Mouse (Mus musculus) neural tube, embryonic 12.5 days (tissue): Measurements from ENCODE around the gene Flnb. TPM values are rescaled to one million over a fixed set of nuclear protein-coding genes. Genes with fewer than 3 reads are reported as not detected.

ENCODE experiments used
- ATAC-seq: fragments of 200-750 bp; cut with Nextera tagmentation; 2 replicates; pipeline ENCODE4 v1.8.0; 2017; ENCODE audit warnings: low read depth, mild to moderate bottlenecking, moderate TSS enrichment, moderate library complexity; ENCODE audit not compliant: low FRiP score
- H3K27ac ChIP-seq: fragments of 300-500 bp; sonication (generic); 2 replicates; pipeline ENCODE4 v1.5.1; 2016
- H3K27me3 ChIP-seq: fragments of 300-500 bp; sonication (generic); replicated peaks from 2 replicates; pipeline ENCODE4 v1.6.1; 2016; ENCODE audit warnings: mild to moderate bottlenecking
- H3K36me3 ChIP-seq: fragments of 300-500 bp; sonication (generic); 2 replicates; pipeline ENCODE4 v1.6.1; 2016; ENCODE audit warnings: mild to moderate bottlenecking
- H3K4me1 ChIP-seq: fragments of 300-500 bp; sonication (generic); 2 replicates; pipeline ENCODE4 v1.6.1; 2016
- H3K4me2 ChIP-seq: fragments of 300-500 bp; sonication (generic); replicated peaks from 2 replicates; pipeline ENCODE4 v1.6.1; 2016; ENCODE audit warnings: mild to moderate bottlenecking
- H3K4me3 ChIP-seq: fragments of 300-500 bp; sonication (generic); 2 replicates; pipeline ENCODE4 v1.5.1; 2016
- H3K9ac ChIP-seq: fragments of 300-500 bp; sonication (generic); 2 replicates; pipeline ENCODE4 v1.6.1; 2016; ENCODE audit warnings: mild to moderate bottlenecking
- H3K9me3 ChIP-seq: fragments of 300-500 bp; sonication (generic); 2 replicates; pipeline ENCODE4 v1.6.1; 2016; ENCODE audit warnings: mild to moderate bottlenecking
- WGBS: fragments of 180-500 bp; shearing (Covaris S2); methylation state at CpG from one replicate; pipeline ENCODE4 v1.1.7; 2016; 5-methylcytosine and 5-hydroxymethylcytosine counted together
- polyA plus RNA-seq: library from polyadenylated mRNA; unstranded; fragments of >200 nt; fragmentation: Nextera tagmentation; extraction: Ambion mirVana; gene quantifications from 2 replicates; pipeline ENCODE4 v1.2.1, GENCODE M21; 2016

The Flnb gene
- polyA plus RNA-seq, 1 experiment from 2014 or later: 16.8 TPM

DNA sequence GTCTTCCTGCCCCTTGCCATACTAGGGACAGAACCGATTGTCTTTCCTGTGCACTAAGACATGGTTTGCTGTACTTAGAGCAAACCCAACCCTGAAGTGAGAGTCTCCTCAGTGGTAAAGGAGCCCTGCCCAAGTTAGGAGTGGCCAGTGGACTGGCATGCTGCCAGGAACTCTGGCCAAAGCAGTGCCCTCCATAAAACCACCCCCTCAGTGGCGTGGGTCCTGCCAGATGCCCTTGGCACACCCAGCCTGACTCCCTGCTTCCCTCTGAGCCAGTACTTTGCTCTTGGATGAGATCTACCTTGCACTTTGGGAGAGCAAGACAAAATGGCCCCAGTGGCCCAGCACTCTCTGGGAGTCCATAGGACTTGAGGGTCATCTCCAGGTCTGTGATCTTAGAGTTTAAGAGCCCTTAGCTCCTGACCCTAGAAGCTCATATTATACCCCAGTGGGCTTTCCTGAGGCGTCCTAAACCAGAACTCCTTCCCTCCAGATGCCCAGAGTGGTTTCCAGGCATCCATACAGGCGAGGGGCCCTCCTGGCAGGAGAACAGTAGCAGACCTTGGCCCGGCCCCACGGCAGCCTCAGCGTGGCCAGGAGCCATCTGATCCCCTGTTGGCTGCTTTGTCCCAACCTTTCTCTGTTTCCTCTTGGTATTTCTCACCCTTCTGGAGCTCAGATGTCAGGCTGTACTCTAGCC lies 125.5 kb downstream of the Flnb start:
- ATAC-seq: no peak
- 92% methylated on average over 7 of the region's 7 CpGs for WGBS

DNA sequence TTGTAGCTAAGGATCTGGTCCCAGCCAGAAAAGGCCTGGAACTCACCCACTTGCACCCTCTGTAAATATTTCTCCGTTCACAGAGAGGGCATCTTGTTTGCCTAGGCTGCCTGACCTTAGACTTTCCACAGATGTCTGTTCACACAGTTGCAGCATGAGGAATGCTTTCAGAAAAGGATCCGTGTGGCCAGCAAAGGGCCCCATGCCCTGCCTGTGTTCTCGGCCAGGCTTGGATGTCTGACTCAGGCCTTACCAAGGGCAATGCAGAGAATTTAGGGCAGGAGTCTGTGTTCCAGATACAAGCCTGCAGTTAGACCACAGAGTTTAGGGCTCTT lies 126.0 kb downstream of the Flnb start:
- H3K27ac ChIP-seq: no peak overlapping the region
- H3K27me3 ChIP-seq: no peaks in the 10 kb centered on the region
- no peak overlapping the region for H3K4me2 ChIP-seq
- no peaks in the 10 kb centered on the region for H3K4me1 ChIP-seq
- H3K36me3 ChIP-seq: peaks cover 55% of the 10 kb centered on the region
- no peak for ATAC-seq
- no peaks in the 10 kb centered on the region for H3K9me3 ChIP-seq
- 87% methylated on average over 3 of the region's 3 CpGs for WGBS
- no peak overlapping the region for H3K4me3 ChIP-seq
- no peak overlapping the region for H3K9ac ChIP-seq

More for the DNA sequence above, 125.5 kb downstream of the Flnb start:
- no peak overlapping the region for H3K27ac ChIP-seq
- no peaks in the 10 kb centered on the region for H3K27me3 ChIP-seq
- no peaks in the 10 kb centered on the region for H3K9me3 ChIP-seq
- no peak overlapping the region for H3K9ac ChIP-seq
- no peaks in the 10 kb centered on the region for H3K4me1 ChIP-seq
- no peak overlapping the region for H3K4me2 ChIP-seq
- no peak overlapping the region for H3K4me3 ChIP-seq
- H3K36me3 ChIP-seq: peaks cover 53% of the 10 kb centered on the region

DNA sequence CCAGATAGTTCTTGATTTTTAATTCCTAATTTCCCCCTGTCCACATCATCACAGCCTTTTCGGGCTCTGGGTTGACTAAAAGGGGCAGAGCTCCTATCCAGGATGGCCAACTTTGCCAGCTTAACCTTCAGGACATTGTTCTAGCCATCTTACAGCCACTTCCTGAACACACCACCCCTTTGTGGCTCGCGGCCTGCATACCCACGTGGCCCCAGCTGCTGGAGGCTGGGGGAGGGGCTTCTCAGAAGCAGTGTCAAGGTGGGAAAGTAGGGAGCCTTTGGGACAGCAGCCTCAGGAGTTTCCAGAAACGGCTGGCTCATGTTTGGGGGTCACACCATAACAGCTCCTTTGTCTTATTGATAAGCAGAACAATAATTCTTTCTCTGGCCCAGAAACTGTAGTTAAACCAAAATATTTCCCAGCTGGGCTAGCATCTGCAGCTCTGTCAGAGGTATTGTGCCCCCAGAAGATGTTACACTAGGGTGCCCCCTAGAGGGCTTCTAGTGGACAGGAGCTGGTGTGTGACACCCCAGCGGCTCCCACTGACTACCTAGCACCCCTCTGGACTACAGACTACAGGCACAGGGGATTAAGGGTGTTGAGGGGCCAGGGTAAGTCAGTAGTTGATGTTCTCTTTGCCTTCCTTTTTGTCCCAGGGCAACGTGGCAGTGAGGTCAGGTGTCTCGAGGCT lies 126.7 kb downstream of the Flnb start:
- no peak overlapping the region for H3K9ac ChIP-seq
- peak; percentile 62; the same call in 1 of the 2 replicates for ATAC-seq
- H3K27ac ChIP-seq: no peak overlapping the region
- WGBS: 59% methylated on average over 8 of the region's 8 CpGs
- no peaks in the 10 kb centered on the region for H3K9me3 ChIP-seq
- H3K27me3 ChIP-seq: no peaks in the 10 kb centered on the region
- no peak overlapping the region for H3K4me2 ChIP-seq
- H3K36me3 ChIP-seq: peaks cover 57% of the 10 kb centered on the region
- H3K4me3 ChIP-seq: no peak overlapping the region
- no peaks in the 10 kb centered on the region for H3K4me1 ChIP-seq

DNA sequence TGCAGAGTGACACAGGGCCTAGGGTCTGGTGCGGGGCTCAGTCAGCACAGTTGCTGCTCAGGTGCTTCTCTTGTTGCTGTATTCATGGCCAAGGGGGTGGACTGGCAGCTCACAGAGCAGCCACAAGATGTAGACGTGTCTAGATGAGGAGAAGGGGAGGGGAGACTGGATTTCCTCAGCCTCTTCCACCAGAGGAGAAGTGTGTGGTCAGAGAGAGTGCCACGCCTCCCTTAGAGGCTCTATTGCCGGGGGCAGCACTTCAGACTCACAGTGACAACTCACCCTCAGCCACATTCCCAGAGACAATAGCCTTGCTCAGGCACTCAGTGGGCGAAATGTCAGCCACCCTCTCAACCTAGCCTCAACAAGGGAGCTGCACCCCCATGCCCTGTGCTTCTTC lies 127.5 kb downstream of the Flnb start:
- Histone ChIP-seq H3K4me1 (no peaks in the 10 kb centered on the region), H3K36me3 (peaks cover 57% of the 10 kb centered on the region), H3K27me3 (no peaks in the 10 kb centered on the region), H3K9ac (no peak overlapping the region), H3K4me3 (no peak overlapping the region), H3K27ac (no peak overlapping the region), H3K9me3 (no peaks in the 10 kb centered on the region), H3K4me2 (no peak overlapping the region)
- ATAC-seq: 0 out of 2 replicates have a peak, but pooled peaks have one; percentile 2
- WGBS: 75% methylated on average over 5 of the region's 5 CpGs

DNA sequence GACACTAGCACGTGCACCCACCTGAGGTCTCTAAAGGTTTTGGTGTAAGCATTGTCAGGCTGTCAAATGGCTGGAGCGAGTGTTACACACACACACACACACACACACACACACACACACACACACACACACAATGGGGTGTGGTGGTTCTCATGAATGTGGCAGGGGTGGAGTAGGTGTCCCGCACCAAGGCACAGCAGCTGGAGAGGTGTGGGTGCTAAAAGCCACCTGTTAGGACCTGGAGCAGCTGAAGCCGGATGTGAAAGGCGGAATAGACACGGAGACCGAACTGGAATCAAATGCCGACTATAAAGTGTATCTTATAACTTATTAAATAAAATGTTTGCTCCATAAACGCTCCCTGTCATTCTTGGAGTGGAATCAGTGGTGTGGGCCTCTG lies 133.5 kb downstream of the Flnb start:
- Histone ChIP-seq H3K27me3 (no peaks in the 10 kb centered on the region), H3K9ac (no peak overlapping the region), H3K4me1 (peaks cover 7% of the 10 kb centered on the region; the same call in 1 of the 2 replicates), H3K36me3 (peaks cover 36% of the 10 kb centered on the region), H3K27ac (no peak overlapping the region), H3K9me3 (no peaks in the 10 kb centered on the region), H3K4me3 (no peak overlapping the region), H3K4me2 (no peak overlapping the region)
- WGBS: 95% methylated on average over 9 of the region's 9 CpGs
- ATAC-seq: no peak

DNA sequence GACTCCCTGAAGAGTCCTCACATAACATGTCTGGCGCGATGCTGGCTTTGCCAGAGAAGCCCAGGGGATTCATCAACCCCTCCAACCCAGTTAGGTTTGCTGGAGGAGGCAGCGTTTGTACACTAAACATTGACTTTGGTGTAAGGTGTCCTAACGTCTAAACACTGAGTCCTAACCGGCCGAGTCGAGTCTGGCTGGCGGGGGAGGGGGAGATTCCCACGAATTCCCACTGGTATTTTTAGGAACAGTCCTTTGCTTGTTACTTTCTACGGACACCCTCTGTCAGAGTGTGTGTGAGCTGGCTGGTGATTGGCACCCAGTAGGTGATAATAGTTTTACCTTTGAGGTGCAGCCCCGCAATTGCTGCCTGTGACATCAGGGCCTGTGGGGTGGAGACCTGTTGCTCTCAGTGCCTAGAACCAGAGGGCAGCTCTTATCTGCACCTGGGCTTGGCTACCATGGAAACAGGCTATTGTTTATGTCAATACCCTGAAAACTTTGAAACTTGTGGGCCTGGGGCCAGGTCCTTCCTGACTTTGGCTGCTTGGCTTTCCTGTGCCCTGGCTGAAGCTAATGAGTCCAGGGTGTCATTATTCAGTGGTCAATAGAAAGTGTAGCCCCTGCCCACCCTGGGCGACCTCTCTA lies 135.0 kb downstream of the Flnb start:
- WGBS: 33% methylated on average over 12 of the region's 12 CpGs
- no peak overlapping the region for H3K9ac ChIP-seq
- no peaks in the 10 kb centered on the region for H3K27me3 ChIP-seq
- H3K4me1 ChIP-seq: peaks cover 7% of the 10 kb centered on the region; the same call in 1 of the 2 replicates
- H3K4me2 ChIP-seq: no peak overlapping the region
- no peak overlapping the region for H3K27ac ChIP-seq
- H3K36me3 ChIP-seq: peaks cover 36% of the 10 kb centered on the region
- no peak for ATAC-seq
- H3K9me3 ChIP-seq: no peaks in the 10 kb centered on the region
- no peak overlapping the region for H3K4me3 ChIP-seq

DNA sequence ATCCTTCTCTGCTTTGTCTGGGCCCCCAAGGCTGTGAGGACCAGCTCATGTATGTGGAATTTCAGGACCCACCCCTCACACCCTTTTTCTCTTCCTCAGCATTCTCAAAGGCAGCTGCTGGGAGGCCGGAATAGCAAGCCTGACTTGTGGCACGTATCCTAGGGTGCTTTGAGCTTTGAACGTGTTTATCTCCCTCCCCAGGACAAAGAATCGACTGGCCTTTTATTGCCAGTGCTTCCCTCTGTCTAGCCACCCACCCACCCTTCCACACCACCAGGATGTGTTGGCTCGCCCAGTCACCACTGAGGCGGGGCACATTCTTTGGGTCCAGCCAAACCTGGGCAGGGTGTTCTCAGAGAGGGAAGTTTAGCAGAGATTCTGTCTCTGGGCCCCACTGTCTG lies 136.3 kb downstream of the Flnb start:
- Histone ChIP-seq H3K9me3 (no peaks in the 10 kb centered on the region), H3K36me3 (peaks cover 23% of the 10 kb centered on the region), H3K4me3 (no peak overlapping the region), H3K4me1 (peaks cover 7% of the 10 kb centered on the region; the same call in 1 of the 2 replicates), H3K9ac (no peak overlapping the region), H3K4me2 (no peak overlapping the region), H3K27me3 (no peaks in the 10 kb centered on the region), H3K27ac (no peak overlapping the region)
- ATAC-seq: no peak
- WGBS: 21% methylated on average over 6 of the region's 6 CpGs

DNA sequence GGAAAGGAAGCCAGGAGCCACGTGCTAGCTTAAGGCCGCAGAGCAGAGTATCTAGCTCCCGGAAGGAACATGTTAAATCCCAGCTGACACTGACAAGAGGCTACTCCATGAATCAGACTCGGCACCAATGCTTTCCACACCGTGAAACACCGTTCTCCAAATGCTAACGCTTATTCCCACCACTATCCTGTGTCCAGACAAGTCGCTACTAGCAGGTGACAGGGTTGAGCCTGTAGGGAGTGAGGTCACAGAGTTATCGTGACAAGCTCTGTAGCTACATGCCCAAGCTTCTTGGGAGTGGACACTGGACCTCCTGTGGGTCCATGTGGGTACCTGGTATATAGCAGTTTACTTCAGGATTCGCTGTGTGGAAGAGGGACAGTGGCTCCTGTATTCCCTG lies 138.7 kb downstream of the Flnb start:
- Histone ChIP-seq H3K36me3 (peaks cover 3% of the 10 kb centered on the region; the same call in 1 of the 2 replicates), H3K4me2 (no peak overlapping the region), H3K27ac (no peak overlapping the region), H3K9ac (no peak overlapping the region), H3K27me3 (no peaks in the 10 kb centered on the region), H3K4me3 (no peak overlapping the region), H3K4me1 (peaks cover 7% of the 10 kb centered on the region; the same call in 1 of the 2 replicates), H3K9me3 (no peaks in the 10 kb centered on the region)
- ATAC-seq: no peak
- WGBS: 84% methylated on average over 10 of the region's 10 CpGs

DNA sequence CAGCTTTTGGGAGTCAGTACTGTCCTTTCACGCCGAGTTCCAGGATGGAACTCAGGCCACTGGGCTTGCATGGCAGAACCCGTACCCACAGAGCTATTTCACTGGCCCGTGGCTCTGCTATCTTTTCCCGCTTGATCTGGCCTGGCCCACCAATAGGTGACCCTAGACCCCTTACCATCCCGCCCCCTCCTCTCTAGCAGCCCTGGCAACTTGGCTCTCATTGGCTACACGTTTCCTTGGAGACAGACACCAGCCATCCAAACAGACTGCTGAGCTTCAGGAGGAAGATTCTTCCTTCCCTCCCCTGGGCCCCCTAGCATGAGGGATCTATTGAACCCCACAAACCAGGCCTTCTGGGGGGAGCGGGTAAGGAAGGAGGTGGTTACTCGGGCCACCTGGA lies 139.3 kb downstream of the Flnb start, which contains the start of gene Gm45521:
Gm45521 (plus strand) TSS at position 240 of the 400 bp plus-strand sequence.
- Histone ChIP-seq H3K4me2 (no peak within 1 kb of the TSS), H3K27ac (no peak within 1 kb of the TSS), H3K4me3 (no peak within 1 kb of the TSS), H3K36me3 (no peaks in the 10 kb centered on the region), H3K9ac (no peak within 1 kb of the TSS), H3K27me3 (no peaks in the 10 kb centered on the region), H3K4me1 (peaks cover 7% of the 10 kb centered on the region; the same call in 1 of the 2 replicates), H3K9me3 (no peaks in the 10 kb centered on the region)
- no peak for ATAC-seq
- 53% methylated on average over 9 of the region's 9 CpGs for WGBS

DNA sequence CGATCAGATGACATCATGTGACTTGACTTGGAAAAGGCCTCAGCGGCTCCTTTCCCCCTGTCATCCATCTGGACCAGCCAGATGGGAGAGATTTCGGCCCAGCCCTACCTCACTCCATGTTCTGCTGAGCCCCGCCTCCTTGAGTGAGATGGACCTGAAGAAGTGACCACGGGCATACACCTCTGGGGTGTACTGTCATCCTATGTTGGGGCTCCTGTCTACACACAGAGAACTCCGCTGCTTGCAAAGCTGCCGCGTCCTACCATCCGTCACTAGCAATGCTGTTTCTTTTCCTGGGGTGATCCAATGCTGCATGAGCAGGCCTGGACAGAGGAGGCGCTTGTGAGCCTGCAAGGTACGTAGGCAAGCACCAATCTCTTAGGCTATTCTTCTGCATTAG lies 142.9 kb downstream of the Flnb start:
- H3K27me3 ChIP-seq: no peaks in the 10 kb centered on the region
- no peaks in the 10 kb centered on the region for H3K4me1 ChIP-seq
- no peaks in the 10 kb centered on the region for H3K36me3 ChIP-seq
- WGBS: 55% methylated on average over 11 of the region's 11 CpGs
- H3K4me2 ChIP-seq: no peak overlapping the region
- no peak overlapping the region for H3K9ac ChIP-seq
- H3K9me3 ChIP-seq: no peaks in the 10 kb centered on the region
- ATAC-seq: peak; percentile 30; the same call in 1 of the 2 replicates
- H3K27ac ChIP-seq: no peak overlapping the region
- no peak overlapping the region for H3K4me3 ChIP-seq

DNA sequence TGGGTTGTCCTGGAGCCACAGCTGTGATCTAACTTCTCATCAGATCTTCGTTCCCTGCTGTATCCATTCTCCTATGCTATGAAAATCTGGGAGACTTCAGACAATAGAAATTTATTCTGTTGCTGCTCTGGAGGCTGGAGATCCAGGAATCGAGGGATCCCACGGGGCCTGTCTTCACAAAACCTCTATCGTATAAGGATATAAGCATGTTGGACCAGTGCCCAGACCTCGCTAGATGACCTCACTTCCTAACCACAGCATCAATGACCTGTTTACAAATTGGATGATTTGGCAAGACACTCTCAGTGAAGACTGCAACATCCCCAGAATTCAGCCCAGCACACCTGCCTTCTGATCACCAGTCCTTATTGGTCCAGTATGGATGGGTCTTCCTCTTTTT lies 144.0 kb downstream of the Flnb start:
- Histone ChIP-seq H3K27me3 (no peaks in the 10 kb centered on the region), H3K9ac (no peak overlapping the region), H3K4me3 (no peak overlapping the region), H3K27ac (no peak overlapping the region), H3K36me3 (no peaks in the 10 kb centered on the region), H3K4me1 (no peaks in the 10 kb centered on the region), H3K9me3 (no peaks in the 10 kb centered on the region), H3K4me2 (no peak overlapping the region)
- no peak for ATAC-seq
- WGBS: 80% methylated on average over 5 of the region's 5 CpGs

DNA sequence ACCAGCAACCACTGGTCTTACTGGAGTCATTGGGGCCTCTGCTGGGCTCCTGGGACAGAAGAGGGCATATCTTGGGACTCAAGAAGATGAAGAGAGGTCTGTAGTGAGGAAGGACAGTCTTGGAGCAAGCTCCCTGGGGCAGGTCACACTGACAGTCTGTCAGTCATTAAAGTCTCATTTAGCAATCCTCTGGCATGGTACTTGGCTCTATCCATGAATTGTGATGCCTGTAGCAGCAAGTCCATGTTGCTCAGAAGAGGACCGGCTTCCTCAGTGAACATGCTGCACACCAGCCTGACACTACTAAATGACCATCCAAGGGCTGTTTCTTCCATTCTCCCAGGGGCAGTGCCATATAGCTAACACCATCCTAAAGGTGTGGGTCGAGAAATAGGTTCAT lies 144.9 kb downstream of the Flnb start:
- Histone ChIP-seq H3K27me3 (no peaks in the 10 kb centered on the region), H3K4me2 (no peak overlapping the region), H3K4me1 (no peaks in the 10 kb centered on the region), H3K9me3 (no peaks in the 10 kb centered on the region), H3K36me3 (no peaks in the 10 kb centered on the region), H3K4me3 (no peak overlapping the region), H3K9ac (no peak overlapping the region), H3K27ac (no peak overlapping the region)
- 84% methylated on average over 2 of the region's 2 CpGs for WGBS
- ATAC-seq: no peak
